Mouse (Mus musculus) neural tube, embryonic 12.5 days (tissue): Measurements from ENCODE around the gene Stxbp6. TPM values are rescaled to one million over a fixed set of nuclear protein-coding genes. Genes with fewer than 3 reads are reported as not detected.

Experiments used
- ATAC-seq: fragments of 200-750 bp; cut with Nextera tagmentation; 2 replicates; pipeline ENCODE4 v1.8.0; 2017; ENCODE audit warnings: low read depth, mild to moderate bottlenecking, moderate TSS enrichment, moderate library complexity; ENCODE audit not compliant: low FRiP score
- H3K27ac ChIP-seq: fragments of 300-500 bp; sonication (generic); 2 replicates; pipeline ENCODE4 v1.5.1; 2016
- H3K27me3 ChIP-seq: fragments of 300-500 bp; sonication (generic); replicated peaks from 2 replicates; pipeline ENCODE4 v1.6.1; 2016; ENCODE audit warnings: mild to moderate bottlenecking
- H3K36me3 ChIP-seq: fragments of 300-500 bp; sonication (generic); 2 replicates; pipeline ENCODE4 v1.6.1; 2016; ENCODE audit warnings: mild to moderate bottlenecking
- H3K4me1 ChIP-seq: fragments of 300-500 bp; sonication (generic); 2 replicates; pipeline ENCODE4 v1.6.1; 2016
- H3K4me2 ChIP-seq: fragments of 300-500 bp; sonication (generic); replicated peaks from 2 replicates; pipeline ENCODE4 v1.6.1; 2016; ENCODE audit warnings: mild to moderate bottlenecking
- H3K4me3 ChIP-seq: fragments of 300-500 bp; sonication (generic); 2 replicates; pipeline ENCODE4 v1.5.1; 2016
- H3K9ac ChIP-seq: fragments of 300-500 bp; sonication (generic); 2 replicates; pipeline ENCODE4 v1.6.1; 2016; ENCODE audit warnings: mild to moderate bottlenecking
- H3K9me3 ChIP-seq: fragments of 300-500 bp; sonication (generic); 2 replicates; pipeline ENCODE4 v1.6.1; 2016; ENCODE audit warnings: mild to moderate bottlenecking
- WGBS: fragments of 180-500 bp; shearing (Covaris S2); methylation state at CpG from one replicate; pipeline ENCODE4 v1.1.7; 2016; 5-methylcytosine and 5-hydroxymethylcytosine counted together
- polyA plus RNA-seq: library from polyadenylated mRNA; unstranded; fragments of >200 nt; fragmentation: Nextera tagmentation; extraction: Ambion mirVana; gene quantifications from 2 replicates; pipeline ENCODE4 v1.2.1, GENCODE M21; 2016

The Stxbp6 gene
- polyA plus RNA-seq, 1 experiment from 2014 or later: 10.9 TPM

GRCm38 (mm10) chr12:44987762-44988161 lies 86.7 kb downstream of the Stxbp6 start:
- 86% methylated on average over 1 of the region's 1 CpGs for WGBS
- Histone ChIP-seq H3K9me3 (no peaks in the 10 kb centered on the region), H3K4me2 (no peak overlapping the region), H3K9ac (no peak overlapping the region), H3K36me3 (no peaks in the 10 kb centered on the region), H3K4me3 (no peak overlapping the region), H3K27me3 (no peaks in the 10 kb centered on the region), H3K27ac (no peak overlapping the region), H3K4me1 (no peaks in the 10 kb centered on the region)
- no peak for ATAC-seq

DNA sequence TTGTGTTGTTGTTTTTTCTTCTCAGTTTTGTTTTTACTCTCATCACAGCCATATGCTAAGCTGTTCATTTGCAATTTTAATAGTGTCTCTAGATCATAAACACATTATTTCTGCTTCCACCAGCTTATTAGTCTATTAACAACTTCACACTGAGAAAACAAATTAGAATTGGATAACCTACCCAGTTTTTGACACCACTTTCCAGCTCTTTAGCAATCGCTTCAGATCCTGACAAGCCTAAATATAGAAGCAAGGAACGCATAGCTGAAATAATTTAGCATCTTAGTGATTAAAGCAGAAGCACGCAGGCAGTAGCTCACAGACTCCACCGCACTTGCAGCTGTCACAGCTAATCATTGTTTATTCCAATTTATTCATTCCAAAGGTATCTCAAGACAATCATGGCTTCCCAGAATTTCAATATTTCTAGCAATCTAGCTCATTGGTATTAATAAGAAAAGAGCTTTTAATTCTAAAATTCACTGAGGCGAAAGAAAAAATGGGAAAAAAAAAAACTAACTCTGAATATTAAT lies 95.1 kb downstream of the Stxbp6 start:
- H3K27me3 ChIP-seq: no peaks in the 10 kb centered on the region
- H3K4me1 ChIP-seq: no peaks in the 10 kb centered on the region
- no peak for ATAC-seq
- H3K9me3 ChIP-seq: no peaks in the 10 kb centered on the region
- H3K4me2 ChIP-seq: no peak overlapping the region
- H3K36me3 ChIP-seq: no peaks in the 10 kb centered on the region
- H3K4me3 ChIP-seq: no peak overlapping the region
- 84% methylated on average over 5 of the region's 5 CpGs for WGBS
- no peak overlapping the region for H3K27ac ChIP-seq
- H3K9ac ChIP-seq: no peak overlapping the region

DNA sequence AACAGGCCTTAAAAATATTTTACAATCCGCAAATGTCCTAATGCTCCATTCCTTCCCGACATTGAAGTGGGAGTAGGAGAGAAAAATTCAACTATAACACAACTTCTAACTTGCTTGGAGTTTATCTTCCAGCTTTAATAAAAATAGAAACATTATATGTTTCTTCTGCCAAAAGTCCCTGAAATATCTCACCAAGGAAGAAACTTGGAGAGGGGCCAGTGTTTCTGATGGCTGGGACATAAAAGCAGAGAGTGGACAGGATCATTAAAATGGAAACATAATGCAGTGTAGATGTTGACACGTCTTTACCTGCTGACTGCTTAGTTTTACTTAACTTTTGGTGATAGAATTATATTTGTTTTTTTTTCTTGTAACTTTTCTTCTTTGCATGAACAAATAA lies 99.2 kb downstream of the Stxbp6 start:
- Histone ChIP-seq H3K27ac (no peak overlapping the region), H3K4me1 (no peaks in the 10 kb centered on the region), H3K4me3 (no peak overlapping the region), H3K36me3 (no peaks in the 10 kb centered on the region), H3K27me3 (no peaks in the 10 kb centered on the region), H3K9ac (no peak overlapping the region), H3K9me3 (no peaks in the 10 kb centered on the region), H3K4me2 (no peak overlapping the region)
- no peak for ATAC-seq
- 92% methylated on average over 3 of the region's 3 CpGs for WGBS

- H3K27ac ChIP-seq: no peak overlapping the region
- no peaks in the 10 kb centered on the region for H3K27me3 ChIP-seq
Measured at GRCm38 (mm10) chr12:44971477-44971876, 103.0 kb downstream of the Stxbp6 start.

DNA sequence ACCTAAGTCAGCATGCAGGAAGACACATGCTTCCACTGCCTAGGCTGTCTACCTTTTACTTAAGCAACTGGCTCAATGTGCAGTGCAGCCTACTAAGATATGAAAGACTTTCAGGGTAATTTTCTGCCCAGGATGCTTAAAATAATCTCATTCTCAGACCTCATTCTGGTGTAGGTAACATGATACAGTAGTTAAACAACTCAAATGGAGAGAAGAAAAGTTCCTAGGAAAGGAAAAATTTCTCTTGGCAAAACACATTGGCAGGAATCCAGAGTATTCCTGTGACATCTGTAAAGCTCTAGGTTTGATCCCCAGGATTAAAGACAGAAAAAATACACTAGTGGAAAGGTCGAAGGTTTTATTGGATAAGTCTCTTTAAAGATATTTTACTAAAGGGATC lies 107.1 kb downstream of the Stxbp6 start:
- Histone ChIP-seq H3K4me3 (no peak overlapping the region), H3K9me3 (no peaks in the 10 kb centered on the region), H3K27me3 (no peaks in the 10 kb centered on the region), H3K27ac (no peak overlapping the region), H3K4me2 (no peak overlapping the region), H3K36me3 (no peaks in the 10 kb centered on the region), H3K4me1 (no peaks in the 10 kb centered on the region), H3K9ac (no peak overlapping the region)
- ATAC-seq: no peak
- 89% methylated on average over 1 of the region's 1 CpGs for WGBS

More at GRCm38 (mm10) chr12:44971477-44971876, 103.0 kb downstream of the Stxbp6 start:
- no peak for ATAC-seq
- H3K9ac ChIP-seq: no peak overlapping the region
- no peak overlapping the region for H3K4me3 ChIP-seq
- H3K4me2 ChIP-seq: no peak overlapping the region
- H3K9me3 ChIP-seq: no peaks in the 10 kb centered on the region
- WGBS: 94% methylated on average over 2 of the region's 2 CpGs
- no peaks in the 10 kb centered on the region for H3K4me1 ChIP-seq
- no peaks in the 10 kb centered on the region for H3K36me3 ChIP-seq

GRCm38 (mm10) chr12:44957474-44957873 lies 117.0 kb downstream of the Stxbp6 start:
- 91% methylated on average over 3 of the region's 3 CpGs for WGBS
- Histone ChIP-seq H3K9ac (no peak overlapping the region), H3K27ac (no peak overlapping the region), H3K36me3 (no peaks in the 10 kb centered on the region), H3K4me1 (no peaks in the 10 kb centered on the region), H3K4me2 (no peak overlapping the region), H3K4me3 (no peak overlapping the region), H3K27me3 (no peaks in the 10 kb centered on the region), H3K9me3 (no peaks in the 10 kb centered on the region)
- ATAC-seq: no peak

- no peaks in the 10 kb centered on the region for H3K4me1 ChIP-seq
- no peak for ATAC-seq
- H3K27ac ChIP-seq: no peak overlapping the region
- H3K9me3 ChIP-seq: no peaks in the 10 kb centered on the region
- H3K27me3 ChIP-seq: no peaks in the 10 kb centered on the region
- H3K36me3 ChIP-seq: no peaks in the 10 kb centered on the region
- 72% methylated on average over 2 of the region's 2 CpGs for WGBS
- H3K4me2 ChIP-seq: no peak overlapping the region
- H3K4me3 ChIP-seq: no peak overlapping the region
- H3K9ac ChIP-seq: no peak overlapping the region
Measured at GRCm38 (mm10) chr12:44953121-44953520, 121.4 kb downstream of the Stxbp6 start.

DNA sequence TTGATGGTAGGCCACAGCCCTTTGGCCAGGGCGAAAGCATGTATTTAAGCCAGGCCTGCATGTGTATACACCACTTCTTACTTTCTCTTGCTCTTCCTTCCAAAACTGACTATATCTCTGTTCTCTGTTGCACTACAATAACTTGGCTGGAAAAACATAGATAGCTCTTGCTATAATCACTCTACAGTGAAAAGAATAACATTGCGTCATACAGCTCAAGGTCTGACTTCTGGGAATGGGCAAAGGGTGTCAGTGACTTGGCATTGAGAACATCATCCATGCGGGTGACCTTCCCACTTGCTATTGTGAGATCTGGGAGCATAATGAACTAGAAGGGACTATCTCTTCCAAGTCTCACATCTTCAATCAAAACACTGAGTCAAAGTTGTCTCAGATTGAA lies 122.4 kb downstream of the Stxbp6 start:
- WGBS: 93% methylated on average over 3 of the region's 3 CpGs
- Histone ChIP-seq H3K4me3 (no peak overlapping the region), H3K27ac (no peak overlapping the region), H3K36me3 (no peaks in the 10 kb centered on the region), H3K9ac (no peak overlapping the region), H3K9me3 (no peaks in the 10 kb centered on the region), H3K4me2 (no peak overlapping the region), H3K4me1 (no peaks in the 10 kb centered on the region; the same call in 1 of the 2 replicates), H3K27me3 (no peaks in the 10 kb centered on the region)
- ATAC-seq: no peak

DNA sequence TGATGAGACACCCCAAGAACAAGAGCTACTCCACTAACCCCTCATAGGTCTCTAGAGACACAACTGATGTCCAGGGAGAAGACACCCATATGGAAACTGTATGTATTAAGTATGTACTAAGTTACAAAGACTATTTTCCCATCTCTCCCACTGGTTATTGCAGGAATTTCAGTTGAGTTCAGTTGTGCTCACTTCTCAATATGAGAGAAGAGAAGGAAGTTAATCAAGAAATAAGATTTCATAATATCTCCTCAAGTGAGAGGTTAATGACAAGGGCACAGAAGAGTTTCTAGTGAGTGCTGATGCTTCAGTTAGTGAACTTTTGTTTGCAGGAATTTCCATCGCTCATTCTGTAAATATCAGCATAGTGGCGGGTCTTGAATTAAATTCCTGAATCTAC lies 124.0 kb downstream of the Stxbp6 start:
- no peak overlapping the region for H3K9ac ChIP-seq
- H3K27me3 ChIP-seq: no peaks in the 10 kb centered on the region
- no peaks in the 10 kb centered on the region for H3K36me3 ChIP-seq
- H3K4me1 ChIP-seq: no peaks in the 10 kb centered on the region; the same call in 1 of the 2 replicates
- H3K4me3 ChIP-seq: no peak overlapping the region
- 94% methylated on average over 2 of the region's 2 CpGs for WGBS
- no peak overlapping the region for H3K4me2 ChIP-seq
- H3K9me3 ChIP-seq: no peaks in the 10 kb centered on the region
- ATAC-seq: no peak
- H3K27ac ChIP-seq: no peak overlapping the region

DNA sequence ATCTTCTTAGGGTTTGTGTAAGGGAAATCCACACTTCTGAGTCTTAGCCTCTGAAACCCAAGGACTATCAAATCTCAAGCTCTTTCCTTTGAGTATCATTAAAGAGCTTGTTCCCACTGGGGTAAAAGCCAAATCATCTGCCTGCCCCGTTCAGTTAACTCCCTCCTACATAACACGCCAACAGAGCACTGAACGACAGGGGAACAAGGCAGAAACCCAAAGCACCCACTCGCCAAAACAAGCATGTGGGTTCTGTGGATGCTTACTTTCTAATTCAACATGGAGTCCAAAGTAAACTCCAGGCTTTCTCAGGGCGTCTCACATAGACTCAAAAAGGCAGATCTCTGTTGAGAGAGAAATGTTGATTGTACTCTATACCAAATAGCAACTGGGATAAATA lies 126.7 kb downstream of the Stxbp6 start:
- Histone ChIP-seq H3K4me3 (no peak overlapping the region), H3K36me3 (no peaks in the 10 kb centered on the region), H3K27me3 (no peaks in the 10 kb centered on the region), H3K4me2 (no peak overlapping the region), H3K9ac (no peak overlapping the region), H3K4me1 (no peaks in the 10 kb centered on the region; the same call in 1 of the 2 replicates), H3K9me3 (no peaks in the 10 kb centered on the region), H3K27ac (no peak overlapping the region)
- 82% methylated on average over 5 of the region's 5 CpGs for WGBS
- ATAC-seq: no peak

- Histone ChIP-seq H3K4me2 (no peak overlapping the region), H3K9ac (no peak overlapping the region)
Measured at GRCm38 (mm10) chr12:44940325-44940724, 134.2 kb downstream of the Stxbp6 start.

DNA sequence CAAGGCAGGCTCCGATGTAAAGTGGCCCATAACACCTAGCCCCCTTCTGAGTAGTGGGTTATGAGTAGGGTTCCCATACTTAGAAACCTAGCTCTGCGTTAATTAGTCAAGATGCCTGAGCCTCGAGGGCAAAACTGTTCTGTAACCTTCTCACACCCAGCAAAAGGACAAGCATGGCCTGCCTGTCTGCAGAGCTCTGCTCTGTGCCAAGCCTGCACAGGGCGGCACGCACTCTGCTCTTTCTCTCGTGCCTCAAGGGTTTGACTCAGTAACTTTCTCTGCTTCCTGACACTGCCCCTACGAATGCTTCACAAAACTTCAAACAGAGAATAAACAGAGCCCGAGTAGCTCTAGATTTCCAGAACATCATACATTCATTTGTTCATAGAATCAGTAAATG lies 135.4 kb downstream of the Stxbp6 start:
- Histone ChIP-seq H3K4me1 (no peaks in the 10 kb centered on the region), H3K27ac (no peak overlapping the region), H3K9me3 (no peaks in the 10 kb centered on the region), H3K36me3 (no peaks in the 10 kb centered on the region), H3K4me2 (no peak overlapping the region), H3K9ac (no peak overlapping the region), H3K4me3 (no peak overlapping the region), H3K27me3 (no peaks in the 10 kb centered on the region)
- ATAC-seq: no peak
- 88% methylated on average over 8 of the region's 8 CpGs for WGBS

More at GRCm38 (mm10) chr12:44940325-44940724, 134.2 kb downstream of the Stxbp6 start:
- Histone ChIP-seq H3K4me1 (no peaks in the 10 kb centered on the region), H3K4me3 (no peak overlapping the region), H3K27me3 (no peaks in the 10 kb centered on the region), H3K9me3 (no peaks in the 10 kb centered on the region), H3K36me3 (no peaks in the 10 kb centered on the region), H3K27ac (no peak overlapping the region)
- WGBS: 86% methylated on average over 4 of the region's 4 CpGs
- ATAC-seq: no peak

DNA sequence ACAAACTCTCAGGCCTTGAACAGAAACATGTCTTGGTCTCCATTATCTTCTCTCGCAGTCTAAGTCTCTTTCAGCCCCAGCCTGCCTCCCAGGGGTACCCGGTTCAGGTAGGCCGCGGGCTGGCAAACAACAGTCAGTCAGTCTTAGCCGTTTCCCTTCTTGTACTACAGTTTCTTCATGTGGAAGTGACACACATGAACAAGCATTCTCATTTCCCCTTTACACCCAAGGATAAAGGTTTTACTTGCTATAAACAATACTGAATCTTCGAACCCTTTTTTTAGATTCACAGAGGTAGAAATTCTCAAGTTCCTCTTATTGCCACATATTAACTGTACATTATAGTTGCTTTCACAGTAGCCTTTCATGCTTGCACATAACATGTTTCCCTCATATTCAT lies 141.6 kb downstream of the Stxbp6 start:
- Histone ChIP-seq H3K9me3 (no peaks in the 10 kb centered on the region), H3K4me1 (no peaks in the 10 kb centered on the region), H3K36me3 (no peaks in the 10 kb centered on the region), H3K4me2 (no peak overlapping the region), H3K9ac (no peak overlapping the region), H3K4me3 (no peak overlapping the region), H3K27me3 (no peaks in the 10 kb centered on the region), H3K27ac (no peak overlapping the region)
- WGBS: 89% methylated on average over 6 of the region's 6 CpGs
- no peak for ATAC-seq
